Mouse (Mus musculus): ENCODE measurements around the gene Klhl3. TPM values are rescaled to one million over a fixed set of nuclear protein-coding genes. Genes with fewer than 3 reads are reported as not detected.

Klhl3 gene
- polyA plus RNA-seq, 1 experiment from 2014 or later: 13.2 TPM

DNA sequence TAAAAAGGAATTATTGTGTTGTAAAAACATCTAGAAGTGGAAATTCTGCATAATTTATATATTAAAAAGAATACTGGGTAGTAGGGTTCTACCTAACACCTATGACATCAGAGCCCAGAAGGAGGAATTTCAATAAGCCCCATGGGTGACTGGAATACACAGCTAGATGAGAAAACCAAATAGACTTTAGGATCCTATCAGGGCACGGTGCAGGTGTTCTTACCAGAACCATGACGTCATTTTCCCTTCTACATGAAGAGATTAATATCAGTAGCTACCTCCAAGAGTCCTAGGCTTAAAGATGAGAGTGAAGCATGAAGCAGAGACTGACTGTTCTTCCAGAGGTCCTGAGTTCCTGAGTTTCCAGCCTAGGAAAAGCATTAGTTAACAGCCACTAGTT lies 3.4 kb upstream of the Klhl3 start:
- ATAC-seq: no peak
- Histone ChIP-seq H3K9ac (ENCODE audit: low read depth, low read length) (no peak overlapping the region), H3K9me3 (ENCODE audit: control insufficient read depth, low read length) (no peaks in the 10 kb centered on the region), H3K4me1 (ENCODE audit: control insufficient read depth, insufficient read depth, low read depth, low read length) (peaks cover 7% of the 10 kb centered on the region), H3K4me3 (ENCODE audit: low read length) (no peak overlapping the region), H3K27ac (ENCODE audit: low read depth, low read length) (no peak overlapping the region), H3K36me3 (ENCODE audit: control insufficient read depth, insufficient read depth, low read length) (no peaks in the 10 kb centered on the region), H3K27me3 (replicated peaks; ENCODE audit: control insufficient read depth, insufficient read depth, low read length) (no peaks in the 10 kb centered on the region), H3K4me2 (ENCODE audit: low read length) (no peak overlapping the region)
- 88% methylated on average over 2 of the region's 2 CpGs for WGBS

DNA sequence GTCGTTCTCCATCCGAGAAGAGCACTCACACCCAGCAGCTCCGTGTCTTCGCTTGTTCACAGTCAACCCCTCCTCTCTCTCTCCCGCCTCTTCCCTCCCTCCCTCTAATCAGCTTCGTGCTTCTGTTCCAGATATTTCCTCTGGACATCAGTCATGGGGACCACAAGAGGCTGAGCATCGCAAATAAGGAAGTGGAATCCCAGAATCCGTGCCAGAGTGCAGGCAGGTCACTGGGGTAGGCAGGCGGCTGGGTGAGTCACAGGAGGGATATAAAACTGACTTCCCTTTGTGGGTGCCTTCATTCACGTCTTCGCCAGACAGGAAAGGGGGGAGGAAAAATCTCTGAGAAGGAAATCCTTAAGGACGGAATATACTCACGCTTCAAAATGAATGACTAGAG lies 1.8 kb upstream of the Klhl3 start:
- Histone ChIP-seq H3K27ac (ENCODE audit: low read depth, low read length) (no peak overlapping the region), H3K27me3 (replicated peaks; ENCODE audit: control insufficient read depth, insufficient read depth, low read length) (no peaks in the 10 kb centered on the region), H3K9me3 (ENCODE audit: control insufficient read depth, low read length) (no peaks in the 10 kb centered on the region), H3K36me3 (ENCODE audit: control insufficient read depth, insufficient read depth, low read length) (no peaks in the 10 kb centered on the region), H3K9ac (ENCODE audit: low read depth, low read length) (no peak overlapping the region), H3K4me2 (ENCODE audit: low read length) (no peak overlapping the region), H3K4me3 (ENCODE audit: low read length) (no peak overlapping the region), H3K4me1 (ENCODE audit: control insufficient read depth, insufficient read depth, low read depth, low read length) (peaks cover 14% of the 10 kb centered on the region)
- WGBS: 69% methylated on average over 13 of the region's 13 CpGs
- no peak for ATAC-seq

DNA sequence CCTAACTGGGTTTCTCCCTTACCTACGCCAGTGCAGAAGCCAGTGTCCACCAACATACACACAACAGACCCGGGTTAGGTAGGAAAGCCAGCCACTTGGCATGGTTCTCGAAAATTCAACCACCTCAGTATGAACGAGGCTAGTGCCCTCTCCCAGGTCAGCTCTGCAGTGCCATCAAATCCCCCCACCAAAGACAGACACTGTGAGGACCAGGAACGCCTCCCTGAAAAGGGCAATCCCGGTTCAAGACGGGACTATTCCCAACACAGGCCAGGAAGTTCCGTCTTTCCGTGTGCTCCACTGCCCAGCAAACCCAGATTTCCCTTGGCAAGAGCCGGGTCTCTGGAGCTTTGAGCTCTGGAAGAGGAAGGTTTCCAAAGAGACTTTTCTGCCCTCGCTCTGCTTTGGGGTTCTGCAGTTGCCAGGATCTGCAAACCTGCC lies 771 bp downstream of the Klhl3 start:
- WGBS: 14% methylated on average over 11 of the region's 11 CpGs
- H3K9me3 ChIP-seq (ENCODE audit: control insufficient read depth, low read length): no peaks in the 10 kb centered on the region
- ATAC-seq: 0 out of 2 replicates have a peak, but pooled peaks have one; percentile 2

DNA sequence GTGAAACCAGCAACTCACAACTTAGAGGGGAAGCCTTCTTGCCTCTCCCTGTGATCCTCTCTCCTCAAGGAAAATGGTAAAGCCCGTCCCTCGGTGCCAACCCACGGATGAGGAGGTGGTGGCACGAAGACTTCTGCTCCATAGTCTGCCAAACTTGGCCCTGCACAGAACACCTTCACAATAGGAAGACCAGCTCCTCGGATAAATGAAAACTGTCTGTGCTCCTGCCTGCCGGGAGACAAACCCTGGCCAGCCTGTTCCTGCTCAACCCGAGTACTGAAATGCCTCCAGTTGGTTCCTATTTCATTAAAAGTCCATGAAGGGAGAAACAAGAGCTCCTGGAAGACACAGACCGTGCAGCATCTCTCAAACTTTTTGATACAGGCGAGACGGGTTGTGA lies 1.2 kb downstream of the Klhl3 start:
- Histone ChIP-seq H3K4me3 (ENCODE audit: low read length) (peak overlapping the region; percentile 64), H3K27me3 (replicated peaks; ENCODE audit: control insufficient read depth, insufficient read depth, low read length) (no peaks in the 10 kb centered on the region), H3K9ac (ENCODE audit: low read depth, low read length) (peak overlapping the region; percentile 74), H3K4me2 (ENCODE audit: low read length) (peak overlapping the region; percentile 73), H3K4me1 (ENCODE audit: control insufficient read depth, insufficient read depth, low read depth, low read length) (peaks cover 14% of the 10 kb centered on the region), H3K9me3 (ENCODE audit: control insufficient read depth, low read length) (no peaks in the 10 kb centered on the region), H3K36me3 (ENCODE audit: control insufficient read depth, insufficient read depth, low read length) (no peaks in the 10 kb centered on the region), H3K27ac (ENCODE audit: low read depth, low read length) (no peak overlapping the region)
- ATAC-seq: no peak
- 62% methylated on average over 10 of the region's 10 CpGs for WGBS

More for the DNA sequence above, 771 bp downstream of the Klhl3 start:
- no peaks in the 10 kb centered on the region for H3K36me3 ChIP-seq (ENCODE audit: control insufficient read depth, insufficient read depth, low read length)
- H3K4me3 ChIP-seq (ENCODE audit: low read length): peak overlapping the region; percentile 64
- peak overlapping the region; percentile 74 for H3K9ac ChIP-seq (ENCODE audit: low read depth, low read length)
- peak overlapping the region; percentile 93 for H3K27ac ChIP-seq (ENCODE audit: low read depth, low read length)
- peaks cover 14% of the 10 kb centered on the region for H3K4me1 ChIP-seq (ENCODE audit: control insufficient read depth, insufficient read depth, low read depth, low read length)
- peak overlapping the region; percentile 73 for H3K4me2 ChIP-seq (ENCODE audit: low read length)
- no peaks in the 10 kb centered on the region for H3K27me3 ChIP-seq (replicated peaks; ENCODE audit: control insufficient read depth, insufficient read depth, low read length)

- H3K9ac ChIP-seq (ENCODE audit: low read depth, low read length): no peak overlapping the region
- no peaks in the 10 kb centered on the region for H3K9me3 ChIP-seq (ENCODE audit: control insufficient read depth, low read length)
- no peak overlapping the region for H3K27ac ChIP-seq (ENCODE audit: low read depth, low read length)
- 96% methylated on average over 6 of the region's 6 CpGs for WGBS
- H3K4me3 ChIP-seq (ENCODE audit: low read length): no peak overlapping the region
- H3K27me3 ChIP-seq (replicated peaks; ENCODE audit: control insufficient read depth, insufficient read depth, low read length): no peaks in the 10 kb centered on the region
- H3K36me3 ChIP-seq (ENCODE audit: control insufficient read depth, insufficient read depth, low read length): no peaks in the 10 kb centered on the region
- ATAC-seq: no peak
- peaks cover 14% of the 10 kb centered on the region for H3K4me1 ChIP-seq (ENCODE audit: control insufficient read depth, insufficient read depth, low read depth, low read length)
- peak overlapping the region; percentile 73 for H3K4me2 ChIP-seq (ENCODE audit: low read length)
These were observed 2.1 kb downstream of the Klhl3 start for GRCm38 (mm10) chr13:58111306-58111705.

DNA sequence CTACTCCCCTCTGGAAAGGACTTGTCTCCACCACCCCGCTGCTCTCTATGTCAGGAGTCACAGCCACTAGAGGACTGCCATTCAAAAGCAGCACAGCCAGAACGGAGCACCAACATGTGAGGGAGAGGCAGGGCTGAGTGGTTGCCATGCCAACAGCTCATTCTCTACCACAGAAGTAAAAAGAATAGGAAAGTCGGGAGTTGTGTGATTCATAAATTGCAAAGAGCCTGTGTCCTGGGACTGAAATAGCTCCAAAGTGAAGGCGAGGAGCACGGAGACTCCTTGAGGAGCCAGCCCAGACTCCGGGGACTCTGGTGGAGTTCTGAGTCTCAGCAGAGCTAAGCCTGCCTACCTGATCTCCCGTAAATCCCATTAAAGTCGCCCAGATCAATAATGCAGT lies 22.7 kb downstream of the Klhl3 start:
- Histone ChIP-seq H3K27me3 (replicated peaks; ENCODE audit: control insufficient read depth, insufficient read depth, low read length) (no peaks in the 10 kb centered on the region), H3K27ac (ENCODE audit: low read depth, low read length) (peak overlapping the region; percentile 55; the same call in 1 of the 2 replicates), H3K36me3 (ENCODE audit: control insufficient read depth, insufficient read depth, low read length) (no peaks in the 10 kb centered on the region), H3K9ac (ENCODE audit: low read depth, low read length) (no peak overlapping the region), H3K9me3 (ENCODE audit: control insufficient read depth, low read length) (no peaks in the 10 kb centered on the region), H3K4me1 (ENCODE audit: control insufficient read depth, insufficient read depth, low read depth, low read length) (peaks cover 6% of the 10 kb centered on the region), H3K4me3 (ENCODE audit: low read length) (no peak overlapping the region), H3K4me2 (ENCODE audit: low read length) (peak overlapping the region; percentile 37)
- WGBS: 21% methylated on average over 8 of the region's 8 CpGs
- peak; percentile 93 for ATAC-seq

DNA sequence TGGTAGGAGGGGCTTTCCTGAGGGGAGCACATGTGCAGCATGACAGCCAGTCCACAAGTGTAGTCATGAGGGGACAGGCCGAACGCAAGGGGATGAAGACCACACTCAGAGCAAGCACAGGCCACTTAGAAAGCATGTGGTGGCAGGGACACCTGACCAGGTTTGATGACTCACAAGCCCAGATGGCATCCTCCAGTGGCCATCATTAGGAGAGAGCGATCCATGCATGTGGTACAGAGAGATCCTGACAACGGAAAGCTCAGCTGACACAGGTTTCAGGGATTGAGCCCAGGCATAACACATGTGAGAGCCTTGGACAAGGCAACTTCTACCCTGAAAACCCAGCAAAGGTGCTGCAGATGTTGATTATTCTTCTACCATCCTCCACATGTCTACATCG lies 29.0 kb downstream of the Klhl3 start:
- Histone ChIP-seq H3K36me3 (ENCODE audit: control insufficient read depth, insufficient read depth, low read length) (peaks cover 8% of the 10 kb centered on the region), H3K9me3 (ENCODE audit: control insufficient read depth, low read length) (no peaks in the 10 kb centered on the region), H3K27ac (ENCODE audit: low read depth, low read length) (no peak overlapping the region), H3K4me1 (ENCODE audit: control insufficient read depth, insufficient read depth, low read depth, low read length) (no peaks in the 10 kb centered on the region), H3K27me3 (replicated peaks; ENCODE audit: control insufficient read depth, insufficient read depth, low read length) (no peaks in the 10 kb centered on the region), H3K9ac (ENCODE audit: low read depth, low read length) (no peak overlapping the region), H3K4me3 (ENCODE audit: low read length) (no peak overlapping the region), H3K4me2 (ENCODE audit: low read length) (no peak overlapping the region)
- no peak for ATAC-seq
- 92% methylated on average over 5 of the region's 5 CpGs for WGBS

DNA sequence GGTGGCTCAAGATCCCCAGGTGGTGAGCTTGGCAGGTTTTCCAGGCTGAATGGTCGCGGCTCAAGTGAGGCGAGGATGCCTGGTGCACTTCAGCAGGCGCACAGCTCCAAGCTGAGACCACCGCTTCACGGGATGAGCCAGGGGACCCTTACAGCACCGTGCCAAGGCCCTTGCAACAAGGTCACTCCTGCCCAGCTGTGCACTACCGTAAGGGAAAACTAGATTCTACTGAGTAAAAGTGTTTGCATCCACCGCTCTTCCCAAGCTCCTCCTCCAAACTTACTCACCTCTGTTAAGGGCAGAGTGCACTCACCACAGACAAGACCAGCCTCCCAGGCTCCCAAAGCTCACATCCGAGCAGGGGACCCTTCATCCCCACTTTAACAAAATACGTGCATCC lies 29.9 kb downstream of the Klhl3 start:
- 78% methylated on average over 11 of the region's 11 CpGs for WGBS

GRCm38 (mm10) chr13:58083048-58083447 lies 30.3 kb downstream of the Klhl3 start:
- Histone ChIP-seq H3K9ac (ENCODE audit: low read depth, low read length) (no peak overlapping the region), H3K4me2 (ENCODE audit: low read length) (no peak overlapping the region), H3K9me3 (ENCODE audit: control insufficient read depth, low read length) (no peaks in the 10 kb centered on the region), H3K4me3 (ENCODE audit: low read length) (no peak overlapping the region), H3K36me3 (ENCODE audit: control insufficient read depth, insufficient read depth, low read length) (peaks cover 8% of the 10 kb centered on the region), H3K27me3 (replicated peaks; ENCODE audit: control insufficient read depth, insufficient read depth, low read length) (no peaks in the 10 kb centered on the region), H3K4me1 (ENCODE audit: control insufficient read depth, insufficient read depth, low read depth, low read length) (no peaks in the 10 kb centered on the region), H3K27ac (ENCODE audit: low read depth, low read length) (no peak overlapping the region)
- ATAC-seq: no peak
- 77% methylated on average over 5 of the region's 5 CpGs for WGBS

More for the DNA sequence above, 29.9 kb downstream of the Klhl3 start:
- peaks cover 8% of the 10 kb centered on the region for H3K36me3 ChIP-seq (ENCODE audit: control insufficient read depth, insufficient read depth, low read length)
- no peak overlapping the region for H3K4me3 ChIP-seq (ENCODE audit: low read length)
- H3K27ac ChIP-seq (ENCODE audit: low read depth, low read length): no peak overlapping the region
- no peak for ATAC-seq
- no peak overlapping the region for H3K4me2 ChIP-seq (ENCODE audit: low read length)
- H3K27me3 ChIP-seq (replicated peaks; ENCODE audit: control insufficient read depth, insufficient read depth, low read length): no peaks in the 10 kb centered on the region
- no peaks in the 10 kb centered on the region for H3K9me3 ChIP-seq (ENCODE audit: control insufficient read depth, low read length)
- H3K4me1 ChIP-seq (ENCODE audit: control insufficient read depth, insufficient read depth, low read depth, low read length): no peaks in the 10 kb centered on the region
- H3K9ac ChIP-seq (ENCODE audit: low read depth, low read length): no peak overlapping the region

DNA sequence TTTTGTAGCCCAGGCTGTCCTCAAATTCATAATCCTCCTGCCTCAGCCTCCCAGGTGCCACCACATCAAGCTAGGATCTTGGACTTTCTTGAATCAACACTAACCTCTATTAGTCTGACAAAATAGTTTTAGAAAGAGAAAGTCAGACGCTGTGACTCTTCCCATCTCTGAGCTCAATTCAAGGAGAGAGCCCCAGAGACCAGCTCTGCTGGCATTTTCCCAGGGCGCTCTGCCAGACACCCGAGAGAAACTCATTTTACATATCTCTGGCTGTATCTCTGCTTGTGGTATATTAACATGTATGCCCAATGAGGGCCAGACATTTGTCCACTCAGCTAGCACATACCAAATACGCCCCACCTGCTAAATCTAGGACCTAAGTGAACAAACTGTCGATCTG lies 35.0 kb downstream of the Klhl3 start:
- Histone ChIP-seq H3K9ac (ENCODE audit: low read depth, low read length) (no peak overlapping the region), H3K4me1 (ENCODE audit: control insufficient read depth, insufficient read depth, low read depth, low read length) (no peaks in the 10 kb centered on the region), H3K36me3 (ENCODE audit: control insufficient read depth, insufficient read depth, low read length) (peaks cover 3% of the 10 kb centered on the region), H3K9me3 (ENCODE audit: control insufficient read depth, low read length) (no peaks in the 10 kb centered on the region), H3K27ac (ENCODE audit: low read depth, low read length) (no peak overlapping the region), H3K4me2 (ENCODE audit: low read length) (no peak overlapping the region), H3K27me3 (replicated peaks; ENCODE audit: control insufficient read depth, insufficient read depth, low read length) (no peaks in the 10 kb centered on the region), H3K4me3 (ENCODE audit: low read length) (no peak overlapping the region)
- WGBS: 73% methylated on average over 5 of the region's 5 CpGs
- ATAC-seq: no peak

Measured in hindbrain, embryonic 16.5 days (tissue).